Mouse (Mus musculus) kidney, embryonic 14.5 days (tissue): ENCODE results near the gene Dhrs13. TPM values are rescaled to one million over a fixed set of nuclear protein-coding genes. Genes with fewer than 3 reads are reported as not detected.
A peak's percentile ranks its signal among the peaks of the same experiment; 100 is the strongest.
"Not testable (repeated sequence)": the region's sequence is repeated elsewhere in the genome, so short reads cannot be mapped to it uniquely, and the experiment has no call there.

Source experiments
- ATAC-seq: fragments of 200-750 bp; cut with Nextera tagmentation; 2 replicates; pipeline ENCODE4 v1.8.0; 2017; ENCODE audit warnings: moderate number of reproducible peaks, mild to moderate bottlenecking, moderate TSS enrichment, moderate library complexity; ENCODE audit not compliant: low FRiP score, low TSS enrichment
- H3K27ac ChIP-seq: fragments of 300-500 bp; sonication (generic); 2 replicates; pipeline ENCODE4 v1.5.1; 2014; ENCODE audit warnings: low read depth, mild to moderate bottlenecking, low read length, moderate library complexity, mixed read lengths
- H3K27me3 ChIP-seq: fragments of 300-500 bp; sonication (generic); 2 replicates; pipeline ENCODE4 v1.6.1; 2014; ENCODE audit warnings: mild to moderate bottlenecking, low read length; ENCODE audit not compliant: control insufficient read depth, insufficient read depth
- H3K36me3 ChIP-seq: fragments of 300-500 bp; sonication (generic); 2 replicates; pipeline ENCODE4 v1.6.1; 2014; ENCODE audit warnings: low read length, mixed read lengths; ENCODE audit not compliant: control insufficient read depth, insufficient read depth
- H3K4me1 ChIP-seq: fragments of 300-500 bp; sonication (generic); 2 replicates; pipeline ENCODE4 v1.6.1; 2014; ENCODE audit warnings: low read length, mixed read lengths; ENCODE audit not compliant: control insufficient read depth, insufficient read depth
- H3K4me2 ChIP-seq: fragments of 300-500 bp; sonication (generic); replicated peaks from 2 replicates; pipeline ENCODE4 v1.6.1; 2014; ENCODE audit warnings: low read depth, mild to moderate bottlenecking, low read length
- H3K4me3 ChIP-seq: fragments of 300-500 bp; sonication (generic); 2 replicates; pipeline ENCODE4 v1.5.1; 2014; ENCODE audit warnings: mild to moderate bottlenecking, low read length
- H3K9ac ChIP-seq: fragments of 300-500 bp; sonication (generic); 2 replicates; pipeline ENCODE4 v1.6.1; 2014; ENCODE audit warnings: low read depth, mild to moderate bottlenecking, low read length, moderate library complexity
- H3K9me3 ChIP-seq: fragments of 300-500 bp; sonication (generic); 2 replicates; pipeline ENCODE4 v1.6.1; 2016; ENCODE audit warnings: low read length; ENCODE audit not compliant: control insufficient read depth
- WGBS: fragments of 180-500 bp; shearing (Covaris S2); extraction: QIAGEN DNeasy Blood & Tissue Kit; methylation state at CpG from one replicate; pipeline ENCODE4 v1.1.7; 2014; 5-methylcytosine and 5-hydroxymethylcytosine counted together
- polyA plus RNA-seq: library from polyadenylated mRNA; unstranded; fragments of >200 nt; fragmentation: Nextera tagmentation; extraction: Ambion mirVana; gene quantifications from 2 replicates; pipeline ENCODE4 v1.2.1, GENCODE M21; 2014

Dhrs13 gene
- polyA plus RNA-seq, 1 experiment from 2014 or later: 20.4 TPM

- WGBS: 85% methylated on average over 10 of the region's 10 CpGs
- no peak overlapping the region for H3K4me2 ChIP-seq
- no peaks in the 10 kb centered on the region for H3K9me3 ChIP-seq
- peaks cover 12% of the 10 kb centered on the region; the same call in 1 of the 2 replicates for H3K36me3 ChIP-seq
- H3K9ac ChIP-seq: no peak overlapping the region
- no peak for ATAC-seq
- no peak overlapping the region for H3K4me3 ChIP-seq
- no peaks in the 10 kb centered on the region for H3K27me3 ChIP-seq
- H3K4me1 ChIP-seq: peaks cover 9% of the 10 kb centered on the region; the same call in 1 of the 2 replicates
- H3K27ac ChIP-seq: no peak overlapping the region
These were observed 4.7 kb downstream of the Dhrs13 start for GRCm38 (mm10) chr11:78036791-78037190.

- H3K9me3 ChIP-seq: no peaks in the 10 kb centered on the region
- H3K9ac ChIP-seq: peak within 1 kb of the TSS; percentile 79
- peaks cover 12% of the 10 kb centered on the region; the same call in 1 of the 2 replicates for H3K36me3 ChIP-seq
- H3K27me3 ChIP-seq: no peaks in the 10 kb centered on the region
- 2% methylated on average over 54 of the region's 55 CpGs for WGBS
- ATAC-seq: peak; percentile 91
- peak within 1 kb of the TSS; percentile 70 for H3K4me2 ChIP-seq
- peaks cover 8% of the 10 kb centered on the region; the same call in 1 of the 2 replicates for H3K4me1 ChIP-seq
- peak within 1 kb of the TSS; percentile 1; the same call in 1 of the 2 replicates for H3K27ac ChIP-seq
- H3K4me3 ChIP-seq: peak within 1 kb of the TSS; percentile 74
These were observed 6.0 kb downstream of the Dhrs13 start, which contains the start of gene Flot2 for GRCm38 (mm10) chr11:78037831-78038752. TSS of gene Flot2 (plus strand) at chr11:78037931.

GRCm38 (mm10) chr11:78040878-78041277 lies 8.8 kb downstream of the Dhrs13 start:
- H3K27ac ChIP-seq: no peak overlapping the region
- no peak overlapping the region for H3K4me2 ChIP-seq
- H3K9me3 ChIP-seq: no peaks in the 10 kb centered on the region
- H3K27me3 ChIP-seq: no peaks in the 10 kb centered on the region
- H3K36me3 ChIP-seq: 0 out of 2 replicates have a peak, but pooled peaks cover 6% of the 10 kb centered on the region
- no peak overlapping the region for H3K9ac ChIP-seq
- no peak overlapping the region for H3K4me3 ChIP-seq
- ATAC-seq: no peak
- peaks cover 8% of the 10 kb centered on the region; the same call in 1 of the 2 replicates for H3K4me1 ChIP-seq
- WGBS: 68% methylated on average over 2 of the region's 2 CpGs

- not testable (repeated sequence) for H3K27me3 ChIP-seq, H3K36me3 ChIP-seq, H3K9me3 ChIP-seq, H3K27ac ChIP-seq, H3K9ac ChIP-seq, H3K4me1 ChIP-seq, ATAC-seq, H3K4me3 ChIP-seq, H3K4me2 ChIP-seq
- 95% methylated on average over 4 of the region's 4 CpGs for WGBS
These were observed 10.3 kb downstream of the Dhrs13 start for GRCm38 (mm10) chr11:78042290-78042870.

GRCm38 (mm10) chr11:78044758-78045251 lies 12.7 kb downstream of the Dhrs13 start:
- Histone ChIP-seq H3K27ac (no peak overlapping the region), H3K4me2 (no peak overlapping the region), H3K4me3 (no peak overlapping the region), H3K4me1 (no peaks in the 10 kb centered on the region), H3K27me3 (no peaks in the 10 kb centered on the region), H3K9me3 (no peaks in the 10 kb centered on the region), H3K36me3 (0 out of 2 replicates have a peak, but pooled peaks cover 3% of the 10 kb centered on the region), H3K9ac (no peak overlapping the region)
- peak; percentile 55; the same call in 1 of the 2 replicates for ATAC-seq
- WGBS: 72% methylated on average over 5 of the region's 5 CpGs

GRCm38 (mm10) chr11:78048637-78049036 lies 16.6 kb downstream of the Dhrs13 start:
- H3K4me2 ChIP-seq, H3K36me3 ChIP-seq, H3K9me3 ChIP-seq, H3K4me3 ChIP-seq, H3K27ac ChIP-seq, H3K9ac ChIP-seq, H3K4me1 ChIP-seq, ATAC-seq, H3K27me3 ChIP-seq: not testable (repeated sequence)
- WGBS: 91% methylated on average over 4 of the region's 4 CpGs

GRCm38 (mm10) chr11:78053078-78053477 lies 21.0 kb downstream of the Dhrs13 start:
- peaks cover 31% of the 10 kb centered on the region for H3K36me3 ChIP-seq
- ATAC-seq: no peak

GRCm38 (mm10) chr11:78056946-78057345 lies 24.9 kb downstream of the Dhrs13 start:
- no peak overlapping the region for H3K4me2 ChIP-seq
- no peak overlapping the region for H3K4me3 ChIP-seq
- peaks cover 45% of the 10 kb centered on the region for H3K36me3 ChIP-seq
- WGBS: 62% methylated on average over 8 of the region's 8 CpGs
- no peak overlapping the region for H3K27ac ChIP-seq
- H3K27me3 ChIP-seq: no peaks in the 10 kb centered on the region
- H3K4me1 ChIP-seq: no peaks in the 10 kb centered on the region
- ATAC-seq: no peak
- no peak overlapping the region for H3K9ac ChIP-seq
- H3K9me3 ChIP-seq: no peaks in the 10 kb centered on the region

More at GRCm38 (mm10) chr11:78053078-78053477, 21.0 kb downstream of the Dhrs13 start:
- Histone ChIP-seq H3K9me3 (no peaks in the 10 kb centered on the region), H3K27ac (no peak overlapping the region), H3K27me3 (no peaks in the 10 kb centered on the region), H3K4me1 (no peaks in the 10 kb centered on the region), H3K4me3 (no peak overlapping the region), H3K9ac (no peak overlapping the region), H3K4me2 (no peak overlapping the region)
- 87% methylated on average over 8 of the region's 8 CpGs for WGBS
